Mouse (Mus musculus): Measurements from ENCODE around the gene 1600015I10Rik. TPM values are rescaled to one million over a fixed set of nuclear protein-coding genes. Genes with fewer than 3 reads are reported as not detected.
"Not testable (repeated sequence)": the region's sequence is repeated elsewhere in the genome, so short reads cannot be mapped to it uniquely, and the experiment has no call there.

1600015I10Rik gene
- polyA plus RNA-seq, 1 experiment = not detected

DNA sequence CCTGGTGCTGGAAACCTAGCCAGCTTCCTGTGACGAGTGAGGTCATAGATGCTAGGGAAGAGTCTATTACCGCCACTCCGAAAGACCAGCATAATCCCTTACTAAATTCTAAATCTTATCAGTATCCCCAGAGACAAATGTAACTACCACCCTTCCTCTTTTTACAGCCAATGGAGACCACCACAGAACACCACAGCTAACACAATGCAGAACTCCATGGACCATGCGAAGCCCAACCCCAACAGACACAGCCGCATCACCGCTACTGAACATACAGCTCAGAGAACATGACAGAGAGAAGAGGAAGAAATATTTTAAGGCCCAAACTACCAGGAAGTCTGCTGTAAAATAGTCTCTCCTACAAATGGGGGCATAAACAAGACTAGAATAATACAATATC, 21.9 kb downstream of the 1600015I10Rik start:
- WGBS = 88% methylated on average over 6 of the region's 6 CpGs
- TF ChIP-seq CTCF (IDR thresholded peaks at IDR 0.05; ENCODE audit: borderline replicate concordance, insufficient read depth, low read depth, low read length) (no peak), POLR2A (IDR thresholded peaks at IDR 0.05; ENCODE audit: borderline replicate concordance, insufficient read depth, low read length) (no peak)
- H3K4me1 ChIP-seq (ENCODE audit: control insufficient read depth, insufficient read depth, low read length) = no peaks in the 10 kb centered on the region
- no peak for DNase-seq
- no peaks in the 10 kb centered on the region for H3K27me3 ChIP-seq (ENCODE audit: control insufficient read depth, insufficient read depth, low read length)
- H3K27ac ChIP-seq (ENCODE audit: insufficient read depth, low read length) = no peak overlapping the region
- H3K4me3 ChIP-seq (replicated peaks; ENCODE audit: insufficient read depth, low read depth, low read length) = no peak overlapping the region

DNA sequence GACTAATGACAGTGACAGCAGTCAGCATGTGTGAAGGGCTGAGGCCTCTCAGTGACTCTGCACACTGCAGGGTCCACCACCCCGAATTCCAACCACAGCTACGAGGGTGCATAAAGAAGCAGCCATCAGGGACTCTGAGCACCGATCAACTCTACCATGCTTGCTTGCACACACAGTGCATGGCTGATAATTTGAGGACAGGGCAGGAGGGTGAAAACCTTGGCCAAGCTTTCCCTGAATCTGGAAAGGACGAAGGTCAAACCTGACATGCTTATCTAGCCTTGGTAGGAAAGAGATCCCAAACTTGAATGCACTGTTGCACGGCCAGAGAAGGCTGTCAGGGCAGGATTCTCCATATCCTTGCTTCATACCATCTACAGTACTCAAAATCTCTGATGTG, 23.5 kb downstream of the 1600015I10Rik start:
- H3K4me1 ChIP-seq (ENCODE audit: control insufficient read depth, insufficient read depth, low read length) = no peaks in the 10 kb centered on the region
- no peak overlapping the region for H3K4me3 ChIP-seq (replicated peaks; ENCODE audit: insufficient read depth, low read depth, low read length)
- no peak for DNase-seq
- 82% methylated on average over 5 of the region's 5 CpGs for WGBS
- H3K27ac ChIP-seq (ENCODE audit: insufficient read depth, low read length) = no peak overlapping the region
- no peaks in the 10 kb centered on the region for H3K27me3 ChIP-seq (ENCODE audit: control insufficient read depth, insufficient read depth, low read length)
- TF ChIP-seq CTCF (IDR thresholded peaks at IDR 0.05; ENCODE audit: borderline replicate concordance, insufficient read depth, low read depth, low read length) (no peak), POLR2A (IDR thresholded peaks at IDR 0.05; ENCODE audit: borderline replicate concordance, insufficient read depth, low read length) (no peak)

DNA sequence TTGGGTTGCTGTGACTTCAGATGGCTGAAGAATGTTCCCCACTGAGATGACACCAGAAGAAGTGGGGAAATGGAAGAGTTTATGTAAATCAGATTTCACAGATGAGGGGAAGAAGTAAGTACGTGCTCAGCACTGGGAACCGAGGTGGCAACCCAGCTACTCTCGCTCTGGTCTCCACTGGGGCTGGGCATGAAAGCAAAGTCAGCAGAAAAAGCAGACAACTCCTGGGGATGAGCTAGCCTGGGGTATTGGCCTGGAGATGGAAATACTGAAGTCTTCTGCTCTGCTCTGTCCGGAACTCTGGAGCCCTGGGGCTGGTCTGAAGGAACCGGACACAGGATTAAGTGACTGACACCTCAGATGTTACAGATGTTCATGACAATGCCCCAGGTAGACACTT, 24.5 kb downstream of the 1600015I10Rik start:
- DNase-seq = no peak
- Histone ChIP-seq H3K4me1 (ENCODE audit: control insufficient read depth, insufficient read depth, low read length) (no peaks in the 10 kb centered on the region), H3K4me3 (replicated peaks; ENCODE audit: insufficient read depth, low read depth, low read length) (no peak overlapping the region), H3K27ac (ENCODE audit: insufficient read depth, low read length) (no peak overlapping the region), H3K27me3 (ENCODE audit: control insufficient read depth, insufficient read depth, low read length) (no peaks in the 10 kb centered on the region)
- WGBS = 77% methylated on average over 5 of the region's 5 CpGs
- no peak for TF ChIP-seq POLR2A (IDR thresholded peaks at IDR 0.05; ENCODE audit: borderline replicate concordance, insufficient read depth, low read length)

DNA sequence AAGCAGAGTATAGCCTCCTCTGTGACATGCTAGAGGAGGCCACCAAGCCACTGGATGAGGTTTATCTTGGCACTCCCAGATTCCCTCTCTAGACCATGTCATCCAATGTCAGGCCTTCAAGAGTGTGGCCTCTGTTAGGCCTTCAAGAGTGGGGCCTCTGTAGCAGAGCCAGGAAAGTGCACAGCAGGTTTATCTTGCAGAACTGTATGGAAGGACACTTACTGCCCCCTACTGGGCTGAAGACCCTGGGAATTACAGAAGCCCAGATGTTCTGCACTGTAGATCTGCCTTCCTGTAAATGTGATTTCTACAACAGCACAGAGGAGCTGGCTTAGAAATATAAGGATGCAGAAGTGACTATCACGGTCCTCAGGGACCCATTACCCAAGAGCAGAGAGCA, 25.3 kb downstream of the 1600015I10Rik start:
- TF ChIP-seq CTCF (IDR thresholded peaks at IDR 0.05; ENCODE audit: borderline replicate concordance, insufficient read depth, low read depth, low read length) (no peak), POLR2A (IDR thresholded peaks at IDR 0.05; ENCODE audit: borderline replicate concordance, insufficient read depth, low read length) (no peak)
- H3K27me3 ChIP-seq (ENCODE audit: control insufficient read depth, insufficient read depth, low read length) = no peaks in the 10 kb centered on the region
- H3K27ac ChIP-seq (ENCODE audit: insufficient read depth, low read length) = no peak overlapping the region
- WGBS = 73% methylated on average over 1 of the region's 1 CpGs
- DNase-seq = no peak
- no peak overlapping the region for H3K4me3 ChIP-seq (replicated peaks; ENCODE audit: insufficient read depth, low read depth, low read length)
- H3K4me1 ChIP-seq (ENCODE audit: control insufficient read depth, insufficient read depth, low read length) = no peaks in the 10 kb centered on the region

DNA sequence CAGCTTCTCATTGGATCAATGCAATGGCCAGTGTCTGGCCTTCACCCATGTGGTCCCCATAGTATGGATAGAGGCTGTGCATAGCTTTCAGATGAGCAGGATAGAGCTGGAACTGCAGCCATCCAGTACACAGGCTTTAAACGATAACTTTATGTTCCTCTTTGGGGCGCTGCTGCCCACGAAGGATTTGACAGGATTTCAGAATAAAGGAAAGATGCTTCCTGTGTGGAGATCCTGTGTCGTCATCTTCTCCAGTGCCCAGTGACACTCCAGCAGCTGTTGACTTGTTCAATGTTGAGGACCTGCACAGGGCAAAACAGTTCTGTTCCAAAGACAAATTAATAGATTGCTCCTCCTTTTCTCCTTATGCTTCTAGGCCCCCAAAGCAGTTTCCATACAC, 27.1 kb downstream of the 1600015I10Rik start:
- 91% methylated on average over 4 of the region's 4 CpGs for WGBS
- DNase-seq = no peak

DNA sequence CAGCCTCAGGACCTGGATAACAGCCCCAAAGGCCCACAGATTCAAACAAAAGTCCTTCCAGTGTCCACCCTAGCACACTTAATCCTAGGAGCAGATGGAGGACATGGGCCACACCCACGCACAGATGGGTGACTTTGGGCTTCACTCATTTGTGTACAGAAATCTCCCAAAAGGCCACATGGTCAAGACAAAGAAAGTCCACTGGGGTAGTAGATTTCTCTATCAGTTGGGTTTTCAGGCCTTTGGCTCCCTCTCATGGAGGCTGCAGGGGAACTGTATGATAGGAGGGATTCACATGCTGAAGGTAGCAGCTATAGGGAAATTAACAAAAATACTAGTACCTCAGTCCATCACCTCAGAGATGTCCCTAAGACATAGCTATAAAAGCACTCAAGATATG, 28.4 kb downstream of the 1600015I10Rik start:
- TF ChIP-seq POLR2A (IDR thresholded peaks at IDR 0.05; ENCODE audit: borderline replicate concordance, insufficient read depth, low read length) = no peak
- peak; percentile 31; the same call in 1 of the 2 replicates for TF ChIP-seq CTCF (IDR thresholded peaks at IDR 0.05; ENCODE audit: borderline replicate concordance, insufficient read depth, low read depth, low read length)
- WGBS = 18% methylated on average over 1 of the region's 1 CpGs
- DNase-seq = peak in 1 of 2 experiments; percentile 4
- H3K27ac ChIP-seq (ENCODE audit: insufficient read depth, low read length) = no peak overlapping the region
- H3K27me3 ChIP-seq (ENCODE audit: control insufficient read depth, insufficient read depth, low read length) = no peaks in the 10 kb centered on the region
- H3K4me1 ChIP-seq (ENCODE audit: control insufficient read depth, insufficient read depth, low read length) = no peaks in the 10 kb centered on the region
- H3K4me3 ChIP-seq (replicated peaks; ENCODE audit: insufficient read depth, low read depth, low read length) = no peak overlapping the region

More for the DNA sequence above, 27.1 kb downstream of the 1600015I10Rik start:
- H3K4me3 ChIP-seq (replicated peaks; ENCODE audit: insufficient read depth, low read depth, low read length) = no peak overlapping the region
- H3K27ac ChIP-seq (ENCODE audit: insufficient read depth, low read length) = no peak overlapping the region
- H3K27me3 ChIP-seq (ENCODE audit: control insufficient read depth, insufficient read depth, low read length) = no peaks in the 10 kb centered on the region
- no peaks in the 10 kb centered on the region for H3K4me1 ChIP-seq (ENCODE audit: control insufficient read depth, insufficient read depth, low read length)
- no peak for TF ChIP-seq POLR2A (IDR thresholded peaks at IDR 0.05; ENCODE audit: borderline replicate concordance, insufficient read depth, low read length)
- no peak for TF ChIP-seq CTCF (IDR thresholded peaks at IDR 0.05; ENCODE audit: borderline replicate concordance, insufficient read depth, low read depth, low read length)

DNA sequence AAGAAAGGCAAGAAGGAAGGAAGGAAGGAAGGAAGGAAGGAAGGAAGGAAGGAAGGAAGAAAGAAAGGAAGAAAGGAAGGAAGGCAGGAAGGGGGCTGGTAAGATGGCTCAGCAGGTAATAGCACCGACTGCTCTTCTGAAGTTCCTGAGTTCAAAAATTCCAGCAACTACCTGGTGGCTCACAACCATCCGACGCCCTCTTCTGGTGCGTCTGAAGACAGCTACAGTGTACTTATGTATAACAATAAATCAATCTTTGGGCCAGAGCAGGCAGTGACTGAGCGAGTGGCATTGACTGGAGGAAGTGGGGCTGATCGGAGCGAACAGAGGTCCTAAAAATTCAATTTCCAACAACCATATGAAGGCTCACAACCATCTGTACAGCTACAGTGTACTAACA, 29.5 kb downstream of the 1600015I10Rik start:
- not testable (repeated sequence) for H3K4me1 ChIP-seq (ENCODE audit: control insufficient read depth, insufficient read depth, low read length); H3K27me3 ChIP-seq (ENCODE audit: control insufficient read depth, insufficient read depth, low read length); H3K27ac ChIP-seq (ENCODE audit: insufficient read depth, low read length); H3K4me3 ChIP-seq (replicated peaks; ENCODE audit: insufficient read depth, low read depth, low read length); DNase-seq
- TF ChIP-seq CTCF (IDR thresholded peaks at IDR 0.05; ENCODE audit: borderline replicate concordance, insufficient read depth, low read depth, low read length) = peak; percentile 30; the same call in 1 of the 2 replicates
- 34% methylated on average over 7 of the region's 7 CpGs for WGBS

DNA sequence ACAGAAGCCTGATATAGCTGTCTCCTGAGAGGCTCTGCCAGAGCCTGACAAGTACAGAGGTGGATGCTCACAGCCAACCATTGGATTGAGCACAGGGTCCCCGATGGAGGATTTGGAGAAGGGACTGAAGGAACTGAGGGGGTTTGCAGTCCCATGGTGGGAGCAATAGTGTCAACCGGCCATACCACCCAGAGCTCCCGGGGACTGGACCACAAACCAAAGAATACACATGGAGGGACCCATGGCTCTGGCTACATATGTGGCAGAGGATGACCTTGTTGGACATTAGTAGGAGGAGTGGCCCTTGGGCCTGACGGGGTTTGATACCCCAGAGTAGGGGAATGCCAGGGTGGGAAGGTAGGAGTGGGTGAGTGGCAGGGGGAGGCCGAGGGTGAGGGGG, 37.0 kb downstream of the 1600015I10Rik start:
- WGBS = 74% methylated on average over 5 of the region's 5 CpGs
- DNase-seq; H3K4me1 ChIP-seq (ENCODE audit: control insufficient read depth, insufficient read depth, low read length); H3K27me3 ChIP-seq (ENCODE audit: control insufficient read depth, insufficient read depth, low read length); H3K27ac ChIP-seq (ENCODE audit: insufficient read depth, low read length); H3K4me3 ChIP-seq (replicated peaks; ENCODE audit: insufficient read depth, low read depth, low read length): not testable (repeated sequence)

DNA sequence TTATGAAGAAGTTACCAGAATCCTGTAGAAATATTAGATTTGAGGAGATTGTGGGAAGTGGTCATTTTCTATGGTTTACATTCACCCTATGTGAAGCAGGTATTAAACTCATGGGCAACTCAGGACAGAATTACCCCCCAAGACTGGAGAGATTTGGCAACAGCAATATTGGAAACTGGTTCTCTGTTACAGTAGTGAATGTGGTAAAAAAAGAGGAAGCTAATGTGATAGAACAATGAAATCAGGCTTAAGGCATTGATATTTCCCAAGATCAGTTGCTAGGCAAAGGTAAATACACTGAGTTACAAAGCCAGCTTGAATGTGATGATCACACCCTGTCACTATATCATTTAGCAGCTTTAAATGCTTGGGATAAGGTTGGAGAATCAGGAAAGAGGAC, 38.2 kb downstream of the 1600015I10Rik start:
- no peaks in the 10 kb centered on the region for H3K4me1 ChIP-seq (ENCODE audit: control insufficient read depth, insufficient read depth, low read length)
- TF ChIP-seq POLR2A (IDR thresholded peaks at IDR 0.05; ENCODE audit: borderline replicate concordance, insufficient read depth, low read length) (no peak), CTCF (IDR thresholded peaks at IDR 0.05; ENCODE audit: borderline replicate concordance, insufficient read depth, low read depth, low read length) (no peak)

More for the DNA sequence above, 38.2 kb downstream of the 1600015I10Rik start:
- Histone ChIP-seq H3K27me3 (ENCODE audit: control insufficient read depth, insufficient read depth, low read length) (no peaks in the 10 kb centered on the region), H3K27ac (ENCODE audit: insufficient read depth, low read length) (no peak overlapping the region), H3K4me3 (replicated peaks; ENCODE audit: insufficient read depth, low read depth, low read length) (no peak overlapping the region)
- no peak for DNase-seq
